Comparison of ENCODE assay signal across 10 mouse cellular contexts in the genomic region with DNA sequence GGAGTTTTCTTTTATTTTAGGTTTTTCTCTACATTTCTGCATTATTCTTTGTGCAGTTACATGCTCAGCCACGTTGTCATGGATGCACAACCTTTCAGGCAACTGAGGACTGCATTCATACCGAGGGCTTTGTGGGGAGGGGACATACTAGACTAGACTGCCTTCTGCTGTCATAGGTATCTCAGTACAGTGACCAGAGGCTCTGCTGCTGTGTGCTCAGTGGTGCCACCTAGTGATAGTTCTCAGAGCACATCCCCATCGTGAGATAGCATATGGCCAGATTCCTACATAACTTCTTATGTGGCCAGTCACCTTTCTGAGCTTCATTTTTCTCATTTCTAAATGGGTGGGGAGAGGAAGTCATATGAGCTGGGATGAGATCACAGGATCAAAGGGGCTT. TPM values are rescaled to one million over a fixed set of nuclear protein-coding genes. Genes with fewer than 3 reads are reported as not detected.
A peak's percentile ranks its signal among the peaks of the same experiment; 100 is the strongest.
DNase-seq lines count a peak whose midpoint lies in the region; ATAC-seq lines count a peak whose summit lies in the region.
"Had no signal": no experiment of that assay in that cellular context is flagged by ENCODE, and none has a peak within 500 bp of the region (broad histone marks: within the 10 kb centered on the region; RNA-seq: fewer than 3 reads in every experiment).

No protein-coding gene starts in this region.

- H3K27ac ChIP-seq in heart, embryonic 11.5 days (ENCODE audit: low read depth, low read length), result no peak overlapping the region
- H3K27ac ChIP-seq: limb, embryonic 13.5 days had no signal

- H3K4me2 ChIP-seq in heart, embryonic 11.5 days, result no peak overlapping the region
- H3K4me2 ChIP-seq: limb, embryonic 13.5 days had no signal

- H3K9me3 ChIP-seq in heart, embryonic 11.5 days (replicated peaks; ENCODE audit: control insufficient read depth, low read length), result no peaks in the 10 kb centered on the region
- H3K9me3 ChIP-seq: limb, embryonic 13.5 days had no signal

- WGBS in heart, embryonic 11.5 days (ENCODE audit: insufficient replicate concordance), result 1% methylated on average over 3 of the region's 3 CpGs

- no peak overlapping the region for H3K9ac ChIP-seq in heart, embryonic 11.5 days (ENCODE audit: low read depth, low read length)
- H3K9ac ChIP-seq: limb, embryonic 13.5 days had no signal

- H3K36me3 ChIP-seq in heart, embryonic 11.5 days (ENCODE audit: control insufficient read depth, insufficient read depth, low read length), result no peaks in the 10 kb centered on the region
- H3K36me3 ChIP-seq: limb, embryonic 13.5 days had no signal

- no peak for ATAC-seq in heart, embryonic 11.5 days (replicated peaks; ENCODE audit: insufficient number of reproducible peaks, low FRiP score, low TSS enrichment)
- ATAC-seq in megakaryocyte, adult 5-6 weeks (ENCODE audit: poor library complexity, severe bottlenecking), result peak; percentile 75
- ATAC-seq: Patski had no signal

- H3K4me1 ChIP-seq in heart, embryonic 11.5 days (ENCODE audit: control insufficient read depth, insufficient read depth, low read length), result peaks cover 4% of the 10 kb centered on the region

- no peak overlapping the region for H3K4me3 ChIP-seq in heart, embryonic 11.5 days (ENCODE audit: low read depth, low read length)
- H3K4me3 ChIP-seq: limb, embryonic 13.5 days had no signal

- intact Hi-C loops in gastrocnemius, postnatal 14 days (cut with DNase I; ENCODE audit: low total_unique reads), result loop anchor here (5.0 kb wide), 1 partner anchor 84 kb away; no protein-coding TSS in a partner anchor

- peaks cover 41% of the 10 kb centered on the region for H3K27me3 ChIP-seq in heart, embryonic 11.5 days (ENCODE audit: control insufficient read depth, insufficient read depth, low read length)

- peak; percentile 28 to 53 for DNase-seq in heart, adult 18-20 months
- peak; percentile 42 for DNase-seq in WW6 (ENCODE audit: low read depth, low spot score)
- peak; percentile 82 to 86 for DNase-seq in cerebellum, postnatal 25 days
- peak; percentile 32 for DNase-seq in gastrocnemius, postnatal 14 days
- peak; percentile 46 to 62 for DNase-seq in kidney, postnatal 25 days
- DNase-seq in spleen, postnatal 10 days (ENCODE audit: low spot score in 2 of 2), result peak; percentile 15 to 56

RNA-seq across cellular contexts. Expression of a gene that starts 1.8 kb away (rescaled TPM):
- 10 to 100 TPM; 40.7 to 52.5 TPM for total RNA-seq in heart, adult 18-20 months (2021)
- polyA plus RNA-seq in heart, embryonic 11.5 days (2014; fragmentation: Nextera tagmentation; extraction: Ambion mirVana), result 4.8 and 6.8 TPM in 2 replicates
- 1 to 10 TPM; 3.5 to 4.6 TPM for total RNA-seq in gastrocnemius, postnatal 14 days (2021)
- total RNA-seq in megakaryocyte, adult 5-6 weeks (2015), result not detected in 2 replicates
- 0.04 TPM in 1 of 2 replicates, not detected in the other for total RNA-seq in megakaryocyte, adult 5-6 weeks (2017)
- polyA plus RNA-seq: Patski had no signal

RNA-seq across cellular contexts. Expression of a gene that starts 56.7 kb away (rescaled TPM):
- 1 to 10 TPM; 4.5 to 4.8 TPM for total RNA-seq in heart, adult 18-20 months (2021)
- 1.7 and 2.0 TPM in 2 replicates for polyA plus RNA-seq in heart, embryonic 11.5 days (2014; fragmentation: Nextera tagmentation; extraction: Ambion mirVana)
- total RNA-seq in gastrocnemius, postnatal 14 days (2021), result 1 to 10 TPM; 2.2 to 3.0 TPM
- 0.13 TPM in 1 of 2 replicates, not detected in the other for total RNA-seq in megakaryocyte, adult 5-6 weeks (2015)
- total RNA-seq in megakaryocyte, adult 5-6 weeks (2017), result not detected in 2 replicates
- polyA plus RNA-seq: Patski had no signal

RNA-seq across cellular contexts. Expression of a gene that starts 59.2 kb away (rescaled TPM):
- total RNA-seq in heart, adult 18-20 months (2021), result under 1 TPM; 0.05 TPM
- not detected in 2 replicates for polyA plus RNA-seq in heart, embryonic 11.5 days (2014; fragmentation: Nextera tagmentation; extraction: Ambion mirVana)
- total RNA-seq in gastrocnemius, postnatal 14 days (2021), result under 1 TPM; 0.31 to 0.33 TPM
- not detected in 2 replicates for total RNA-seq in megakaryocyte, adult 5-6 weeks (2015)
- not detected in 2 replicates for total RNA-seq in megakaryocyte, adult 5-6 weeks (2017)
- polyA plus RNA-seq: Patski had no signal

Comparison
In these comparisons a context has a peak if more than half of its experiments do, and no peak if none do; other contexts are left out.
1. DNase-seq: peak in every context shown above with its lines; median percentile 84 in cerebellum, postnatal 25 days; 54 in kidney, postnatal 25 days; 42 in WW6; 40 in heart, adult 18-20 months; 36 in spleen, postnatal 10 days; 32 in gastrocnemius, postnatal 14 days.
2. RNA of a gene that starts 1.8 kb away (total RNA-seq): 40.7 to 52.5 TPM in heart, adult 18-20 months; 3.5 to 4.6 TPM in gastrocnemius, postnatal 14 days and 0.04 TPM in megakaryocyte, adult 5-6 weeks; every median in the first group is over 4 times any median in the second.